Mouse (Mus musculus) urinary bladder, postnatal 25 days (tissue): ENCODE data around the gene Slc38a6.

ENCODE experiments used
- DNase-seq: peaks from one replicate; pipeline ENCODE4 v3.0.0; 2022; ENCODE audit warnings: low spot score

Slc38a6 gene

GRCm38 (mm10) chr12:73357311-73357710 lies 70.7 kb downstream of the Slc38a6 start:
- DNase-seq: no peak

- no peak for DNase-seq
These were observed 71.2 kb downstream of the Slc38a6 start for GRCm38 (mm10) chr12:73357736-73358135.

GRCm38 (mm10) chr12:73358640-73359039 lies 72.1 kb downstream of the Slc38a6 start:
- DNase-seq: no peak

- DNase-seq: no peak
These were observed 72.9 kb downstream of the Slc38a6 start for GRCm38 (mm10) chr12:73359520-73359919.

GRCm38 (mm10) chr12:73361201-73361600 lies 74.6 kb downstream of the Slc38a6 start:
- DNase-seq: no peak

- DNase-seq: no peak
These were observed 76.8 kb downstream of the Slc38a6 start for GRCm38 (mm10) chr12:73363401-73363800.

GRCm38 (mm10) chr12:73363956-73364355 lies 77.4 kb downstream of the Slc38a6 start:
- no peak for DNase-seq

GRCm38 (mm10) chr12:73366581-73366980 lies 80.0 kb downstream of the Slc38a6 start:
- DNase-seq: no peak

GRCm38 (mm10) chr12:73367460-73368079 lies 81.0 kb downstream of the Slc38a6 start:
- no peak for DNase-seq

- DNase-seq: no peak
These were observed 82.5 kb downstream of the Slc38a6 start for GRCm38 (mm10) chr12:73368868-73369608.

GRCm38 (mm10) chr12:73370367-73370944 lies 83.9 kb downstream of the Slc38a6 start:
- DNase-seq: no peak

GRCm38 (mm10) chr12:73371132-73371531 lies 84.6 kb downstream of the Slc38a6 start:
- DNase-seq: no peak

GRCm38 (mm10) chr12:73378026-73378425 lies 91.4 kb downstream of the Slc38a6 start:
- DNase-seq: no peak

- DNase-seq: no peak
These were observed 92.3 kb downstream of the Slc38a6 start for GRCm38 (mm10) chr12:73378724-73379355.

GRCm38 (mm10) chr12:73380686-73381360 lies 94.2 kb downstream of the Slc38a6 start:
- no peak for DNase-seq

- no peak for DNase-seq
These were observed 94.9 kb downstream of the Slc38a6 start for GRCm38 (mm10) chr12:73381452-73381851.

GRCm38 (mm10) chr12:73382290-73383178 lies 96.0 kb downstream of the Slc38a6 start:
- DNase-seq: peak; percentile 31

- DNase-seq: no peak
These were observed 96.6 kb downstream of the Slc38a6 start for GRCm38 (mm10) chr12:73383179-73383510.

- no peak for DNase-seq
These were observed 97.3 kb downstream of the Slc38a6 start for GRCm38 (mm10) chr12:73383861-73384260.

- no peak for DNase-seq
These were observed 98.2 kb downstream of the Slc38a6 start for GRCm38 (mm10) chr12:73384747-73385146.

GRCm38 (mm10) chr12:73392507-73392906 lies 105.9 kb downstream of the Slc38a6 start:
- no peak for DNase-seq
